Mouse (Mus musculus) gastrocnemius, adult 8-10 months (tissue): ENCODE measurements around the gene H2al1a. TPM values are rescaled to one million over a fixed set of nuclear protein-coding genes. Genes with fewer than 3 reads are reported as not detected.

Experiments
- DNase-seq, 2 experiments: peaks; one replicate each; pipeline ENCODE4 v3.0.0; 2022; ENCODE audit warnings: low spot score in 2 of 2
- total RNA-seq, 4 experiments: library from RNA; stranded (reverse); gene quantifications; 2 replicates each; pipeline ENCODE4 v1.2.4; 2022

H2al1a gene
- total RNA-seq, 4 experiments from 2014 or later, result not detected

DNA sequence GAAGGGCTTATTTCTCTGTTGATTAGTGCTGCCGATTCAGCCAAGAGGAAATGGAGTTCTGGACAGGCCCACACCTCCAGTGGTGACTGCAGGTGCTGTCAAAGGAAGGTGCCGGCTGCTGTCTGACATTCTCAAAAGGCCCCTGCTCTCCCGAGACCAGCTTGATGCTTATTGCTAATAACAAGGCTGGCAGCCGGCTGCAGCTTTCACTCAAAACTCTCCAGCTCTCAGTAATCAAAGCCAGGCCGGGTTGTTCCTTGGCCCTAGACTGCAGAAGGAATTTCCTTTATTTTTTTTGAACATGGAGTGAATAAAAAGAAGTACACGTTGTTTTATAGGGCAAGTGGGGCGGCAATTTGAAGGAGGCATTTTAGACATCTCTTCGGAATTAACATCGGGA lies 46.7 kb downstream of the H2al1a start:
- no peak for DNase-seq

DNA sequence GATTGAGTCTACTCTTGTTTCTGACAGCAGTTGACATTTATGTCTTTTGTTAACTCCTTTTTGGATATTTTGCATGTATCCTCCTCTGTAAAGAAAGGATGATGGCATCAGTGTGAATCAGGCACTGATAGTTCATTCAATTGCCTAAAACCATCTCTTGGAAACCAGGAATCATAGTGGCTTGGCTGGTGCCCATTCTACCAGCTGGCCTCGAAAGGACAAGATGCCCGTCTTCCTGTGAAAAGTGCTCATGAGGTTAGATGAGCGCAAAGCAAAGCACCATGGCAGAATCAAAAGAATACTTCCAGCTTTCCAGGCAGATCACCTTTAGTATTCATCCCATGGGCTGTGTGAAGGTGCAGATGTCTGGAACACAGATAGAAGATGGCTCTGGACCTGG lies 47.7 kb downstream of the H2al1a start:
- no peak for DNase-seq

Other genes starting within 250 kb of the H2al1a start
- gene H2al1b, start 3.2 kb downstream of the H2al1a start, total RNA-seq, result not detected
- not detected for gene H2al1c, start 6.4 kb downstream of the H2al1a start, total RNA-seq
- not detected for gene H2al1d, start 9.6 kb downstream of the H2al1a start, total RNA-seq
- gene H2al1e, start 12.7 kb downstream of the H2al1a start, total RNA-seq, result not detected
- not detected for gene H2al1f, start 15.9 kb downstream of the H2al1a start, total RNA-seq
- not detected for gene H2al1g, start 19.0 kb downstream of the H2al1a start, total RNA-seq
- not detected for gene H2al1h, start 22.2 kb downstream of the H2al1a start, total RNA-seq
- not detected for gene H2al1i, start 25.4 kb downstream of the H2al1a start, total RNA-seq
- gene H2al1j, start 28.6 kb downstream of the H2al1a start, total RNA-seq, result not detected